Mouse (Mus musculus) megakaryocyte, embryonic 14.5 days (primary cell): ENCODE results near the gene Tnfrsf14.

Experiments
- FLI1 ChIP-seq: IDR thresholded peaks from 2 replicates; pipeline ENCODE4 v1.6.1; 2012; ENCODE audit warnings: low read length, inconsistent platforms, mixed read lengths
- GATA1 ChIP-seq: IDR thresholded peaks from 3 replicates; pipeline ENCODE4 v1.6.1; 2012; ENCODE audit warnings: mixed read lengths, low read length, inconsistent platforms, borderline replicate concordance

- no peak for TF ChIP-seq GATA1
- no peak for TF ChIP-seq FLI1
These were observed 29.1 kb upstream of the Tnfrsf14 start for GRCm38 (mm10) chr4:154957289-154957993.
